Mouse (Mus musculus): ENCODE results near the gene Vamp5. TPM values are rescaled to one million over a fixed set of nuclear protein-coding genes. Genes with fewer than 3 reads are reported as not detected.
A peak's percentile ranks its signal among the peaks of the same experiment; 100 is the strongest.

Gene Vamp5
- polyA plus RNA-seq, 1 experiment from 2014 or later: 12.0 TPM

DNA sequence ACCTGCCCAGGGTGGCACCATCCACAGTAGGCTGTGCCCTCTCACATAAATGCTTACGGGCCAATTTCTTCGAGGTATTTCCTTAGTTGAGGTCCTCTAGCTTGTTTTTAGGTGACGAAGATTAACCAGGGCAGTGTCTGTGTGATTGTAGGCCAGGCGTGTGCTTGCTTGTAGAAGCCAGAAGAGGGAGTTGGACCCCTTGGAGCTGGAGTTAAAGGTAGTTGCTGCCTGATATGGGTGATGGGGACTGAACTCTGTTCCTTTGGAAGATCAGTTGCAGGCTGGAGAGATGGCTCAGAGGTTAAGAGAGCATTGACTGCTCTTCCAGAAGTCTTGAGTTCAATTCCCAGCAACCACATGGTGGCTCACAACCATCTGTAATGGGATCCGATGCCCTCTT lies 34.9 kb upstream of the Vamp5 start:
- ATAC-seq: no peak
- H3K27ac ChIP-seq (ENCODE audit: low read length): no peak overlapping the region
- H3K4me1 ChIP-seq (ENCODE audit: control insufficient read depth, insufficient read depth, low read length): peaks cover 15% of the 10 kb centered on the region
- H3K4me3 ChIP-seq (ENCODE audit: low read depth, low read length): peak overlapping the region; percentile 89
- 0 out of 2 replicates have a peak overlapping the region, but pooled peaks have one; percentile 92 for H3K9ac ChIP-seq (ENCODE audit: low read depth, low read length)
- no peaks in the 10 kb centered on the region for H3K27me3 ChIP-seq (ENCODE audit: control insufficient read depth, insufficient read depth, low read depth, low read length)
- WGBS: 87% methylated on average over 5 of the region's 5 CpGs
- H3K4me2 ChIP-seq (ENCODE audit: low read length): peak overlapping the region; percentile 85
- H3K9me3 ChIP-seq (replicated peaks; ENCODE audit: control insufficient read depth, low read length, poor library complexity, severe bottlenecking): no peaks in the 10 kb centered on the region
- peaks cover 15% of the 10 kb centered on the region for H3K36me3 ChIP-seq (ENCODE audit: control insufficient read depth, insufficient read depth, low read length)

DNA sequence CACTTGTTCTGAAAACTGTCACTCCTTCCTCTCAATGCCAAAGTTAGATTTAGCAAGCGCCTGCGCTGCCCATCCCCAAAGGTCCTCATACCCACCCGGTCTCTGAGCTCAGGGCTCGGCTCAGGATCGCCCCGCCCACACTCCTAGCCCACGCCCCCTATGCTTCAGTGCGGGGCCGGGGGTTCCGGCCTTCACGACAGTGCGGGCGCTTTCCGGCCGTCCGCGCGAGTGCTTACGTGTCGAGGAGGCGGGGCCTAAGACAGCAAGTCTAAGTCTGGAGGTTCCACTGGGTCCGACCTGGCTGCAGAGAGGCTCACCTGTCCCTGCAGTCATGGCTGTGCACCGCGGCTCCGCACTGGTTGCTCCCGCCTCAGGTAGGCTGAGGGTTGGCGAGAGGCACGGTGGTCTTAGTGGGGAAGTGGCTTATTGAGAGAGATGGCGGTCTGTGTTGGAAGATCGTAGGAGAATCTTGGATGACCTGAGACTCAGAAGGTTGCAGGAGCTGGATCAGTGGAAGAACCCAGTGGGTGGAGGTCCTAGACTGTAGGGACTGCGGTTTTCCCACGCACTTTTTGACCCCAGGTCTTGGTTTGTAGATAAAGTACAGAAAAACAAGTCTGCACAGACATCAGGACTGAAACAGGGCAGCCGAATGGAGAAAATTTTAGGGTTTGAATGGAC lies 33.9 kb upstream of the Vamp5 start, which contains the start of gene Ggcx:
Gene Ggcx, plus strand, starts transcription at position 233 of the 681 bp plus-strand sequence.
- Histone ChIP-seq H3K36me3 (ENCODE audit: control insufficient read depth, insufficient read depth, low read length) (peaks cover 14% of the 10 kb centered on the region), H3K9me3 (replicated peaks; ENCODE audit: control insufficient read depth, low read length, poor library complexity, severe bottlenecking) (no peaks in the 10 kb centered on the region), H3K4me2 (ENCODE audit: low read length) (peak within 1 kb of the TSS; percentile 85), H3K27ac (ENCODE audit: low read length) (peak within 1 kb of the TSS; percentile 74), H3K9ac (ENCODE audit: low read depth, low read length) (peak within 1 kb of the TSS; percentile 92), H3K27me3 (ENCODE audit: control insufficient read depth, insufficient read depth, low read depth, low read length) (no peaks in the 10 kb centered on the region), H3K4me1 (ENCODE audit: control insufficient read depth, insufficient read depth, low read length) (peaks cover 15% of the 10 kb centered on the region), H3K4me3 (ENCODE audit: low read depth, low read length) (peak within 1 kb of the TSS; percentile 89)
- peak; percentile 96 for ATAC-seq
- WGBS: 2% methylated on average over 33 of the region's 33 CpGs

DNA sequence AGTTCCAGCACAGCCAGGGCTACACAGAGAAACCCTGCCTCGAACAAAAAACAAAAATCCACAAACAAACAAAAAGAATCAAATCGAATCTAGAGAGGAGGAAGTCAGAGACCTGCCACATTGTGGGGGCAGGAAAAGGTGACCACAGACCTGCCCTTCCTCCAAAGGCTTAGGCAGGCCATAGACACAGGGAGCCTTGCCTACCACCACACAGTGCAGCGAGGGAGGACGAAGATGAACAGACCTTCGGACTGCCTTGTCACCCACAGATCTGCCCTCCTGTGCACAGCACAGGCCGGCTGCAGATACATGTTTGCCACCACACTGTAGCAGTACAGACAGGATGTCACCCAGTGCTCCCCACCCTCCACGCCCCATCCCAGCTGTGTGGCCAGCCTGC lies 30.2 kb upstream of the Vamp5 start:
- H3K27me3 ChIP-seq (ENCODE audit: control insufficient read depth, insufficient read depth, low read depth, low read length): no peaks in the 10 kb centered on the region
- no peaks in the 10 kb centered on the region for H3K36me3 ChIP-seq (ENCODE audit: control insufficient read depth, insufficient read depth, low read length)
- no peaks in the 10 kb centered on the region for H3K9me3 ChIP-seq (replicated peaks; ENCODE audit: control insufficient read depth, low read length, poor library complexity, severe bottlenecking)
- H3K4me3 ChIP-seq (ENCODE audit: low read depth, low read length): no peak overlapping the region
- ATAC-seq: no peak
- H3K4me1 ChIP-seq (ENCODE audit: control insufficient read depth, insufficient read depth, low read length): peaks cover 14% of the 10 kb centered on the region
- H3K4me2 ChIP-seq (ENCODE audit: low read length): no peak overlapping the region
- H3K9ac ChIP-seq (ENCODE audit: low read depth, low read length): no peak overlapping the region
- 82% methylated on average over 7 of the region's 7 CpGs for WGBS
- H3K27ac ChIP-seq (ENCODE audit: low read length): no peak overlapping the region

DNA sequence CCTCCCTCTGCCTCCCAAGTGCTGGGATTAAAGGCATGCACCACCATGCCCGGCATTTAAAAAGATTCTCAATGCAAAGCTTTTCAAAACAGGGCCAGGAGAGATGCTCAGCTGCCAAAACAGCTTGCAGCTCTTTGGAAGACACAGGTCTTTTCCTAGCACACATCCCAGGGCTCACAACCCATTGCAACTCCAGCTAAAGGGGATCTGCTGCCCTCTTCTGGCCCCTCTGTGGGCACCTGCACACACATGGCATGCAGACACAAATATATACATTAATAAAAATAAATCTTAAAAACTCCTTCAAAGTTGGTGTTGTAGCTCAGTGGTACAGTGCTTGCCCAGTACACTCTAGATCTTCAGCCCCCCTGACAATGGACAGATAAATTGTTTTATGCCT lies 29.7 kb upstream of the Vamp5 start:
- WGBS: 14% methylated on average over 1 of the region's 1 CpGs
- ATAC-seq: no peak

DNA sequence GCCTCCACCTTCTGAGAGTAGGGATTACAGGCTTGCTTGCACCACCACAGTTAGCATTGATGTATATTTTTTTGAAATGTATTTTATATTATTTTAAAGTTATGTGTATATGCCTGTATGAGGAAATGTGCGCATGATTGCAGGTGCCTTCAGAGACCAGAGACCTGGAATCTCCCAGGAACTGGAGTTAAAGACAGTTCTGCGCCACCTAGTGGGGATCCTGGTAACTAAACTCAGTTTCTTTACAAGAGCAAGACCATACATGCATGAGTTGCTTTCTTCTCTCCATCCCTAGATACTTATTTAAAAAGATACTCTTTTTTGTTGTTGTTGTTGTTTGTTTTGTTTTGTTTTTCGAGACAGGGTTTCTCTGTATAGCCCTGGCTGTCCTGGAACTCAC lies 29.3 kb upstream of the Vamp5 start:
- Histone ChIP-seq H3K9me3 (replicated peaks; ENCODE audit: control insufficient read depth, low read length, poor library complexity, severe bottlenecking) (no peaks in the 10 kb centered on the region), H3K4me1 (ENCODE audit: control insufficient read depth, insufficient read depth, low read length) (peaks cover 4% of the 10 kb centered on the region; the same call in 1 of the 2 replicates), H3K9ac (ENCODE audit: low read depth, low read length) (no peak overlapping the region), H3K27me3 (ENCODE audit: control insufficient read depth, insufficient read depth, low read depth, low read length) (no peaks in the 10 kb centered on the region), H3K36me3 (ENCODE audit: control insufficient read depth, insufficient read depth, low read length) (no peaks in the 10 kb centered on the region), H3K4me3 (ENCODE audit: low read depth, low read length) (no peak overlapping the region), H3K27ac (ENCODE audit: low read length) (no peak overlapping the region), H3K4me2 (ENCODE audit: low read length) (no peak overlapping the region)
- no peak for ATAC-seq
- WGBS: 17% methylated on average over 3 of the region's 3 CpGs

More for the DNA sequence above, 29.7 kb upstream of the Vamp5 start:
- Histone ChIP-seq H3K4me1 (ENCODE audit: control insufficient read depth, insufficient read depth, low read length) (peaks cover 9% of the 10 kb centered on the region), H3K9me3 (replicated peaks; ENCODE audit: control insufficient read depth, low read length, poor library complexity, severe bottlenecking) (no peaks in the 10 kb centered on the region), H3K9ac (ENCODE audit: low read depth, low read length) (no peak overlapping the region), H3K4me2 (ENCODE audit: low read length) (no peak overlapping the region), H3K27ac (ENCODE audit: low read length) (no peak overlapping the region), H3K36me3 (ENCODE audit: control insufficient read depth, insufficient read depth, low read length) (no peaks in the 10 kb centered on the region), H3K4me3 (ENCODE audit: low read depth, low read length) (no peak overlapping the region), H3K27me3 (ENCODE audit: control insufficient read depth, insufficient read depth, low read depth, low read length) (no peaks in the 10 kb centered on the region)

DNA sequence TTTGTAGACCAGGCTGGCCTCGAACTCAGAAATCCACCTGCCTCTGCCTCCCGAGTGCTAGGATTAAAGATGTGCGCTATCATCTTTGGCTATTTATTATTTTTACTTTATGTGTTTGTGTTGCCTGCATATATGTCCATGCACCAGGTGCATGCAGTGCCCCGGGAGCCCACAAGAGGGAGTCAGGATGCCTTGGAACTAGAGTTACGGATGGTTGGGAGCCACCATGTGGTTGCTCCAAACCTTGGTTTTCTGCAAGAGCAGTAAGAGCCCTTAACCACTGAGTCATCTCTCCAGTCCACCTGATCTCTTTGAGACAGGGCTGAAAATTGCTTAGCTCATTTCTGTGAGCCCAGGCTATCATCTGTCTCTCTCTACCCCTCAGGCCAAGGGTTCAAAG lies 26.9 kb upstream of the Vamp5 start:
- H3K4me3 ChIP-seq (ENCODE audit: low read depth, low read length): no peak overlapping the region
- 0 out of 2 replicates have a peak, but pooled peaks have one; percentile 41 for ATAC-seq
- 2% methylated on average over 5 of the region's 5 CpGs for whole genome bisulfite sequencing

DNA sequence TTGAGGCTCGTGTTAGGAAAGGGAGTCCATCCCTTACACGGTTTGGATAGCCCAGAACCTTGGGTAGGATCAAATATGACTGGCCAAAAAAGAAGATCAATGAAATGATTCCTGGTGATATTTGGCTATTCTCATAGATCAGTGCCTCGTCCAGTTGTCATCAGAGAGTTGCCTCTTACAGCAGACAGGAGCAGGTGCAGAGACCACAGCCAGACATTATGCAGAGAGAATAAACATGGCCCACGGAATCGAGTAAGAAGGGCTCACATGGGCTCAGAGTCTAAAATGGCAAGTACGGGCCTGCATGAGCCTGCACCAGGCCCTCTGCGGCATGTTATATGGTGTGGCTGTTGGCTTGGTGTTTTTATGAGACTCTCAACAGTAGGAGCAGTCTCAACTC lies 25.1 kb upstream of the Vamp5 start:
- WGBS: 86% methylated on average over 7 of the region's 7 CpGs
- H3K9me3 ChIP-seq (replicated peaks; ENCODE audit: control insufficient read depth, low read length, poor library complexity, severe bottlenecking): no peaks in the 10 kb centered on the region
- no peak overlapping the region for H3K4me3 ChIP-seq (ENCODE audit: low read depth, low read length)
- H3K4me1 ChIP-seq (ENCODE audit: control insufficient read depth, insufficient read depth, low read length): no peaks in the 10 kb centered on the region
- no peak for ATAC-seq
- H3K27ac ChIP-seq (ENCODE audit: low read length): no peak overlapping the region
- no peaks in the 10 kb centered on the region for H3K36me3 ChIP-seq (ENCODE audit: control insufficient read depth, insufficient read depth, low read length)
- H3K27me3 ChIP-seq (ENCODE audit: control insufficient read depth, insufficient read depth, low read depth, low read length): no peaks in the 10 kb centered on the region
- no peak overlapping the region for H3K4me2 ChIP-seq (ENCODE audit: low read length)
- H3K9ac ChIP-seq (ENCODE audit: low read depth, low read length): no peak overlapping the region

More for the DNA sequence above, 26.9 kb upstream of the Vamp5 start:
- H3K27ac ChIP-seq (ENCODE audit: low read length): no peak overlapping the region
- H3K4me1 ChIP-seq (ENCODE audit: control insufficient read depth, insufficient read depth, low read length): no peaks in the 10 kb centered on the region
- H3K9ac ChIP-seq (ENCODE audit: low read depth, low read length): no peak overlapping the region
- H3K9me3 ChIP-seq (replicated peaks; ENCODE audit: control insufficient read depth, low read length, poor library complexity, severe bottlenecking): no peaks in the 10 kb centered on the region
- no peak overlapping the region for H3K4me2 ChIP-seq (ENCODE audit: low read length)
- H3K36me3 ChIP-seq (ENCODE audit: control insufficient read depth, insufficient read depth, low read length): no peaks in the 10 kb centered on the region
- H3K27me3 ChIP-seq (ENCODE audit: control insufficient read depth, insufficient read depth, low read depth, low read length): no peaks in the 10 kb centered on the region

DNA sequence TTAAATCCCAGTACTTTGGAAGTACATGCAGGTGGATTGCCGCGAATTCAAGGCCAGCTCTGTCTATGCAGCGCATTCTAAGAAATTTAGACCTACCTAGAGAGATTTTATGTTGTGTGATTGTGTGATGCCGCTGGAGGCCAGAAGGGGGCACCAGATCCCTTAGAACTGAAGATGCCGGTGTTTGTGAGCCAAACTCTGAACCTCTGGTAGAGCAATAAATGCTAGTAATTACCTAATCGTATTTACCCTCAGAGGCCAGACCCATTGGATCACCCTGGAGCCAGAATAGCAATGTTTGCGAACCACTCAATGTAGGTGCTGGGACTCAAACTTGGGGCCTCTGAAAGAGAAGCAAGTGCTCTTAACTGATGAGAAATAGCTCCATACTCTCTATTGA lies 21.6 kb upstream of the Vamp5 start:
- Histone ChIP-seq H3K9ac (ENCODE audit: low read depth, low read length) (no peak overlapping the region), H3K9me3 (replicated peaks; ENCODE audit: control insufficient read depth, low read length, poor library complexity, severe bottlenecking) (no peaks in the 10 kb centered on the region), H3K4me3 (ENCODE audit: low read depth, low read length) (no peak overlapping the region), H3K27ac (ENCODE audit: low read length) (no peak overlapping the region), H3K36me3 (ENCODE audit: control insufficient read depth, insufficient read depth, low read length) (no peaks in the 10 kb centered on the region), H3K27me3 (ENCODE audit: control insufficient read depth, insufficient read depth, low read depth, low read length) (no peaks in the 10 kb centered on the region), H3K4me2 (ENCODE audit: low read length) (no peak overlapping the region), H3K4me1 (ENCODE audit: control insufficient read depth, insufficient read depth, low read length) (no peaks in the 10 kb centered on the region)
- 21% methylated on average over 7 of the region's 7 CpGs for WGBS
- ATAC-seq: no peak

DNA sequence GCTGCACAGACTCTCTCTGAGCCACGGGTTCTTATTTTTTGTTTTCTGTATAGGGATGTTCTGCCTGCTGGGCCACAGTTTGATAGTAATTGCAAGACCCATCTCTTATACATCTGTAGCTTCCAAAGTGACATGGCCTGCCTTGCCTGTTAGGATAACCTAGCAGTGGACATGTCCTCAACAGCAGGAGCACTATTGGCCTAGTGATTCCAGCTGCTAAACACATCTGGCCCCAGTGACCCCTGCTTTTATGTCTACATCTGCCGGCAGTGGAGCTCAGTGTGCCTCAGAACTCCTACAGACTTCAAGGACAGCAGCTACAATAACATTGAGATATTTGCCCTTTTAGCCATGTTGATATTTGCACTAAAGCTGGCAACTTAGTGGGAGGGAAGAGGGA lies 19.7 kb upstream of the Vamp5 start:
- Histone ChIP-seq H3K4me3 (ENCODE audit: low read depth, low read length) (no peak overlapping the region), H3K9me3 (replicated peaks; ENCODE audit: control insufficient read depth, low read length, poor library complexity, severe bottlenecking) (no peaks in the 10 kb centered on the region), H3K4me2 (ENCODE audit: low read length) (no peak overlapping the region), H3K4me1 (ENCODE audit: control insufficient read depth, insufficient read depth, low read length) (no peaks in the 10 kb centered on the region), H3K27ac (ENCODE audit: low read length) (no peak overlapping the region), H3K9ac (ENCODE audit: low read depth, low read length) (no peak overlapping the region), H3K27me3 (ENCODE audit: control insufficient read depth, insufficient read depth, low read depth, low read length) (no peaks in the 10 kb centered on the region; the same call in 1 of the 2 replicates), H3K36me3 (ENCODE audit: control insufficient read depth, insufficient read depth, low read length) (no peaks in the 10 kb centered on the region)
- 49% methylated on average over 2 of the region's 2 CpGs for WGBS
- ATAC-seq: no peak

Data from midbrain, embryonic 16.5 days (tissue).